Mouse (Mus musculus) stomach, postnatal 0 days (tissue): Measurements from ENCODE around the gene Rmnd1. TPM values are rescaled to one million over a fixed set of nuclear protein-coding genes. Genes with fewer than 3 reads are reported as not detected.

ENCODE experiments used
- ATAC-seq: fragments of 200-750 bp; cut with Nextera tagmentation; 2 replicates; pipeline ENCODE4 v1.8.0; 2017; ENCODE audit not compliant: low FRiP score, low TSS enrichment
- DNase-seq: peaks from one replicate; pipeline ENCODE4 v3.0.0-alpha.2; 2016; ENCODE audit warnings: low spot score
- H3K27ac ChIP-seq: fragments of 300-500 bp; sonication (generic); replicated peaks from 2 replicates; pipeline ENCODE4 v1.5.1; 2014; ENCODE audit warnings: mild to moderate bottlenecking, control low read depth
- H3K27me3 ChIP-seq: fragments of 300-500 bp; sonication (generic); 2 replicates; pipeline ENCODE4 v1.6.1; 2014; ENCODE audit warnings: low read length; ENCODE audit not compliant: control insufficient read depth, insufficient read depth
- H3K36me3 ChIP-seq: fragments of 300-500 bp; sonication (generic); 2 replicates; pipeline ENCODE4 v1.6.1; 2014; ENCODE audit warnings: low read length, mixed read lengths; ENCODE audit not compliant: control insufficient read depth, insufficient read depth
- H3K4me1 ChIP-seq: fragments of 300-500 bp; sonication (generic); replicated peaks from 2 replicates; pipeline ENCODE4 v1.6.1; 2014; ENCODE audit warnings: antibody characterized with exemption; ENCODE audit not compliant: control insufficient read depth, insufficient read depth
- H3K4me2 ChIP-seq: fragments of 300-500 bp; sonication (generic); replicated peaks from 2 replicates; pipeline ENCODE4 v1.6.1; 2014; ENCODE audit warnings: low read depth, mild to moderate bottlenecking, control low read depth, moderate library complexity
- H3K4me3 ChIP-seq: fragments of 300-500 bp; sonication (generic); 2 replicates; pipeline ENCODE4 v1.5.1; 2014; ENCODE audit warnings: low read depth, low read length, control low read depth
- H3K9ac ChIP-seq: fragments of 300-500 bp; sonication (generic); 2 replicates; pipeline ENCODE4 v1.6.1; 2014; ENCODE audit warnings: mild to moderate bottlenecking, low read length, control low read depth, mixed read lengths
- H3K9me3 ChIP-seq: fragments of 300-500 bp; sonication (generic); 2 replicates; pipeline ENCODE4 v1.6.1; 2016; ENCODE audit warnings: low read length; ENCODE audit not compliant: control insufficient read depth
- CTCF ChIP-seq: IDR thresholded peaks from 2 replicates; pipeline ENCODE4 v1.5.1; 2016; ENCODE audit warnings: antibody characterized with exemption, low read depth, mild to moderate bottlenecking, moderate library complexity
- EP300 ChIP-seq: optimal IDR thresholded peaks from 2 replicates; pipeline ENCODE3; 2016; ENCODE audit warnings: antibody characterized with exemption
- WGBS: fragments of 180-500 bp; shearing (Covaris S2); extraction: QIAGEN DNeasy Blood & Tissue Kit; methylation state at CpG from one replicate; pipeline ENCODE4 v1.1.7; 2014; 5-methylcytosine and 5-hydroxymethylcytosine counted together
- polyA plus RNA-seq: library from polyadenylated mRNA; unstranded; fragments of >200 nt; fragmentation: Nextera tagmentation; extraction: Ambion mirVana; gene quantifications from 2 replicates; pipeline ENCODE4 v1.2.1, GENCODE M21; 2015

Gene Rmnd1
- polyA plus RNA-seq, 1 experiment from 2014 or later, result 16.6 TPM

DNA sequence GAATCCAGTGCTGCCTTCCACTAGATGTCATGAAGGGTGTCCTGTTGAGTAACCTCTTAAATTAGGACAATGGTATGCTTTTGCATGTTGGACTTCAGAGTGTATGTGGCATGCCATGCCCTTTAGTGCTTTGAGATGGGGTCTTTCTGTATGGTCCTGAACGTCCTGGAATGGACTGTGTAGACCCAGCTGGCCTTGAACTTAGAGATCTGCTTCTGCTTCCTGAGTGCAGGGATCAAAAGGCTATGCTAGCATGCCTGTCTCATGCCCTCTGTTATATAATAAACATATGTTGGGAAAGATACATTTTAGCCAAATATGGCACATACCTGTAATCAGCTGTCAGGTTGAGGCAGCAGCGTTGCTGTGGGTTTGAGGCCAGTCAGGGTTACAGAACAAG, 41.6 kb downstream of the Rmnd1 start:
- no peaks in the 10 kb centered on the region for H3K27me3 ChIP-seq

DNA sequence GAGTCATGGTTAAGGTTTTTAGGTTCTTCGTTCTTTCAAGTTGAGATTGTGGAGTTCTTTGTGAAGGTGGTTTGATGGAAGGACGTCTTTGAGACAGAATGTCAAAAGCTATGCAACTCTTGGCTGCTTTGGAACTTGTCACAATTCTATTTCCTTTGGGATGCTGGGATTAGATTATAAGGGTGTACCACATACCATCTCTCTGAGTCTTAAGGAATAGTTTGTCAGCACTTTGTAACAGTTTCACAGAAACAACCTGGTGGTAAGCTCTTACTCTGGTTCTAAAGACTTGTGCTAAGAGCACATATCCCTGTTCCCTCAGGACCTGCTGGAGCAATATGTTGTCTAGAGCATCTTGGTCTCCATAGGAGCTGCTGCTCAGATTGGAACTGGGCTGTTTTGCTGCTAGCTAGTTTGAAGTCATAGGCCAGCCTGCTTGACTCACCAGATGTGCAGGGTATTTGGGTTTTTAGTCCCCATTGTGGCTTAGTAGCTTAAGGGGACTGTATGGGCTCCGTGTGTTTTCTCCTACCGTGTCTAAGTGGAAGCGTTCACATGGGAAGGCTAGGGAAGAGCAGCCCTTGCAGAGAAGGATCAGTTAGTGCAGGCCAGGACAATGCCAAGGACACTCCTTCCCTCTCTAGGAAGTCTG, 42.6 kb downstream of the Rmnd1 start:
- ATAC-seq (no peak), DNase-seq (no peak)
- TF ChIP-seq CTCF (no peak), EP300 (no peak)
- Histone ChIP-seq H3K4me2 (peak overlapping the region; percentile 88), H3K36me3 (no peaks in the 10 kb centered on the region), H3K9ac (peak overlapping the region; percentile 13; the same call in 1 of the 2 replicates), H3K27ac (peak overlapping the region; percentile 25; the same call in 1 of the 2 replicates), H3K9me3 (no peaks in the 10 kb centered on the region), H3K4me3 (peak overlapping the region; percentile 97; the same call in 1 of the 2 replicates), H3K27me3 (no peaks in the 10 kb centered on the region), H3K4me1 (peaks cover 11% of the 10 kb centered on the region)
- 41% methylated on average over 5 of the region's 5 CpGs for WGBS

More for the DNA sequence above, 41.6 kb downstream of the Rmnd1 start:
- no peak for ATAC-seq
- Histone ChIP-seq H3K4me2 (no peak overlapping the region), H3K4me3 (no peak overlapping the region), H3K9me3 (no peaks in the 10 kb centered on the region), H3K9ac (no peak overlapping the region), H3K36me3 (no peaks in the 10 kb centered on the region), H3K27ac (no peak overlapping the region), H3K4me1 (peaks cover 11% of the 10 kb centered on the region)
- 42% methylated on average over 2 of the region's 2 CpGs for WGBS
- no peak for DNase-seq
- TF ChIP-seq CTCF (no peak), EP300 (no peak)

DNA sequence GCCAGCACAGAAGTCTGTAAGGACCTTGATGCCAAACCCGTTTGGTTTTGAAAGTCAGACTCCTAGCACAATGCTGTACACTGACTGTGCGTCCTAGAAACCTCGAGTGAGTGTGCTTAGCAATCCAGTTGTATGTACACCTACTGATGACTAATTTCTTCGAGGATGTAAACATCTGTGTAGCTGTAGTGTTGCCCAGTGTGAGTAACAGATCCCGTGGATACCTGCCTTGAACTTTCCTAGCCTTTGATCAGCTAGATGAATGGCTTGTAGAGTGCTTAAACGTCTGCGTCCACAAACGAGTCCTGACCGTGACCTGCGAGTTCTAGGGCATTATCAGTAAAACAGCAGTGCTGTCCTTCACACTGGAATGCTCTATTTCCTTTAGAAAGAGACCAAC, 43.2 kb downstream of the Rmnd1 start:
- Histone ChIP-seq H3K9me3 (no peaks in the 10 kb centered on the region), H3K36me3 (no peaks in the 10 kb centered on the region), H3K9ac (peak overlapping the region; percentile 99), H3K4me1 (peaks cover 11% of the 10 kb centered on the region), H3K4me3 (peak overlapping the region; percentile 97), H3K4me2 (peak overlapping the region; percentile 88), H3K27me3 (no peaks in the 10 kb centered on the region), H3K27ac (peak overlapping the region; percentile 100)
- WGBS, result 7% methylated on average over 10 of the region's 10 CpGs
- TF ChIP-seq EP300 (no peak), CTCF (no peak)
- ATAC-seq (peak; percentile 19; the same call in 1 of the 2 replicates), DNase-seq (no peak)

DNA sequence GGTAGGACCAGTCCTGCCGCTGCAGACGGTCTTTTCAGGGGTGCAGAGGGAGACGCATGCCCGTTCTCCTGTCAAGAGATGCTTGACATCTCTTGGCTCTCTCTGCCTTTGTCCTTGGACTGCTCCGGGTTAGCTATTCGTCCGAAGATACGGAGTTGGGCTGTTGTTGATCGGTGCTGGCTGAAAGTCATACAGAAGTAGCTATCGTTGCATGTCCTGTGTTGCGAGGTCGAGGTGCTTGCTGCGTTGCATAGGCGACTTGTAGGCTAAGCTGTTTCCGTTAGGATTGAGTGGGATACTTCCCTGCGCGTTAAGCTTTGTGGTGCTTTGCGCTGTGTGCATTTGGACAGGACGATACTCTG, 43.8 kb downstream of the Rmnd1 start:
- Histone ChIP-seq H3K4me2 (peak overlapping the region; percentile 88), H3K9me3 (no peaks in the 10 kb centered on the region), H3K4me1 (peaks cover 11% of the 10 kb centered on the region), H3K9ac (peak overlapping the region; percentile 99), H3K36me3 (no peaks in the 10 kb centered on the region), H3K4me3 (peak overlapping the region; percentile 97), H3K27me3 (no peaks in the 10 kb centered on the region), H3K27ac (peak overlapping the region; percentile 100)
- ATAC-seq (no peak), DNase-seq (no peak)
- no peak for TF ChIP-seq EP300
- no peak for TF ChIP-seq CTCF
- WGBS, result under 1% methylated on average over 19 of the region's 19 CpGs

DNA sequence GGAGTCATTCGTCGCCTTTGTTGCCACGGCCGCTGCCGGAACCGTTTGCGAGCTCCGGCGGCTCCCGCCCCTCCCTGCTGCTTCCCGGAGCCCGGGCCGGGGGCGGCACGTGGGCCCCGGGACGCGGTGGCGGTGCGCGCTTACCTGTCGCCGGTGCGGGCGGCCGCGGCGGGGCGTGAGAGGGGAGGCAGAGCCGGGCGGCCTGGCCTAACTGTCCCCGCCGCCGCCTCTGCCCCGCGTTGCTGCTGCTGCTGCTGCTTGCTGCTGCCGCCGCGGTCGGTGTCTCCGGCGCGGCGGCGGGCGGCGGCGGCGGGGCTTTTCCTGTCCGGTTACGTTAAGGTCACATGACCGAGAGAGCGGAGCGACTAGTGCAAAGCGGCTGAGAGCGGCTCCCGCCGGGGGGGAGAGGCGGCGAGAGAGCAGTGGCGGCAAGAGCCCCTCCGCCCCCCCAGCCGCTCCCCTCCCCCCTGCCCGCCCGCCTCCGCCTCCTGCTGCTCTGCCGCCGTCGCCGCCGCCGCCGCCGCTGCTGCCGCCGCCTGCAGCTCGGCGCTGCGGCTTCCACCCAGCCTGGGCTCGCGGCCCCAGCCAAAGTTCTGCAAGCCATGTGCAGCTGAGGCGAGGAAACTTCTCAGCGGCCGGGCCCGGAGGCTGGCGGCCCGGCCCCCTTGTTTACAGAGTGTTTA, 44.3 kb downstream of the Rmnd1 start, which contains the start of gene Zbtb2:
TSS of gene Zbtb2 (minus strand) at position 408 of the 683 bp plus-strand sequence.
- TF ChIP-seq CTCF (no peak), EP300 (no peak)
- peak; percentile 75 for DNase-seq
- Histone ChIP-seq H3K27me3 (no peaks in the 10 kb centered on the region), H3K4me1 (peaks cover 11% of the 10 kb centered on the region), H3K4me2 (peak within 1 kb of the TSS; percentile 88), H3K4me3 (peak within 1 kb of the TSS; percentile 97), H3K27ac (peak within 1 kb of the TSS; percentile 100), H3K9me3 (no peaks in the 10 kb centered on the region), H3K9ac (peak within 1 kb of the TSS; percentile 99), H3K36me3 (no peaks in the 10 kb centered on the region)
- under 1% methylated on average over 38 of the region's 87 CpGs for WGBS
- ATAC-seq, result peak; percentile 8; the same call in 1 of the 2 replicates
